Mouse (Mus musculus) olfactory bulb, adult 2 months (tissue): Measurements from ENCODE around the gene Atg9b. TPM values are rescaled to one million over a fixed set of nuclear protein-coding genes. Genes with fewer than 3 reads are reported as not detected.
A peak's percentile ranks its signal among the peaks of the same experiment; 100 is the strongest.

Source experiments
- H3K27ac ChIP-seq: fragments of 200-500 bp; 2 replicates; pipeline ENCODE4 v1.5.1; 2012; ENCODE audit warnings: low read depth, low read length; ENCODE audit not compliant: insufficient read depth
- H3K4me1 ChIP-seq: fragments of 200-500 bp; 2 replicates; pipeline ENCODE4 v1.6.1; 2012; ENCODE audit warnings: low read length; ENCODE audit not compliant: control insufficient read depth, insufficient read depth
- H3K4me3 ChIP-seq: fragments of 200-500 bp; 2 replicates; pipeline ENCODE4 v1.5.1; 2012; ENCODE audit warnings: mild to moderate bottlenecking, low read depth, low read length, moderate library complexity; ENCODE audit not compliant: insufficient read depth
- CTCF ChIP-seq: fragments of 200-500 bp; IDR thresholded peaks from 2 replicates; pipeline ENCODE4 v1.5.1; 2012; ENCODE audit warnings: low read depth, mild to moderate bottlenecking, low read length, moderate library complexity; ENCODE audit not compliant: insufficient read depth
- POLR2A ChIP-seq: fragments of 200-500 bp; IDR thresholded peaks from 2 replicates; pipeline ENCODE4 v1.6.1; 2012; ENCODE audit warnings: mild to moderate bottlenecking, low read depth, low read length, moderate library complexity; ENCODE audit not compliant: insufficient read depth
- WGBS: fragments of 180-500 bp; shearing (Covaris S2); methylation state at CpG from one replicate; pipeline ENCODE4 v1.1.7; 2018; 5-methylcytosine and 5-hydroxymethylcytosine counted together
- polyA plus RNA-seq: library from polyadenylated mRNA; stranded (reverse); fragments of >200 nt; gene quantifications from 2 replicates; pipeline ENCODE4 v1.2.4, GENCODE M21; 2012; ENCODE audit warnings: low replicate concordance; ENCODE audit not compliant: missing spikeins, insufficient read depth, insufficient read length

Atg9b gene
- polyA plus RNA-seq, 1 experiment, result not detected

- TF ChIP-seq CTCF (no peak), POLR2A (no peak)
- Histone ChIP-seq H3K27ac (no peak overlapping the region), H3K4me1 (peaks cover 30% of the 10 kb centered on the region), H3K4me3 (no peak overlapping the region)
- 85% methylated on average over 10 of the region's 10 CpGs for WGBS
Measured at GRCm38 (mm10) chr5:24385887-24386550, 5.9 kb downstream of the Atg9b start.

GRCm38 (mm10) chr5:24385374-24385773, 6.6 kb downstream of the Atg9b start:
- Histone ChIP-seq H3K4me1 (peaks cover 30% of the 10 kb centered on the region), H3K4me3 (no peak overlapping the region), H3K27ac (no peak overlapping the region)
- TF ChIP-seq POLR2A, result no peak
- TF ChIP-seq CTCF, result no peak
- WGBS, result 96% methylated on average over 5 of the region's 5 CpGs

- TF ChIP-seq POLR2A (no peak), CTCF (no peak)
- WGBS, result 42% methylated on average over 6 of the region's 6 CpGs
- H3K4me3 ChIP-seq, result no peak overlapping the region
- no peak overlapping the region for H3K27ac ChIP-seq
- peaks cover 39% of the 10 kb centered on the region for H3K4me1 ChIP-seq
Measured at GRCm38 (mm10) chr5:24384407-24384806, 7.5 kb downstream of the Atg9b start.

GRCm38 (mm10) chr5:24383026-24383859, 8.7 kb downstream of the Atg9b start:
- peak overlapping the region; percentile 66 for H3K27ac ChIP-seq
- peak; percentile 44; the same call in 1 of the 2 replicates for TF ChIP-seq CTCF
- no peak for TF ChIP-seq POLR2A
- WGBS, result 1% methylated on average over 34 of the region's 34 CpGs
- peak overlapping the region; percentile 53 for H3K4me3 ChIP-seq
- peaks cover 38% of the 10 kb centered on the region for H3K4me1 ChIP-seq

GRCm38 (mm10) chr5:24381988-24382387, 10.0 kb downstream of the Atg9b start:
- TF ChIP-seq CTCF, result no peak
- Histone ChIP-seq H3K4me3 (no peak overlapping the region), H3K27ac (no peak overlapping the region), H3K4me1 (peaks cover 26% of the 10 kb centered on the region)
- WGBS, result 57% methylated on average over 2 of the region's 2 CpGs

DNA sequence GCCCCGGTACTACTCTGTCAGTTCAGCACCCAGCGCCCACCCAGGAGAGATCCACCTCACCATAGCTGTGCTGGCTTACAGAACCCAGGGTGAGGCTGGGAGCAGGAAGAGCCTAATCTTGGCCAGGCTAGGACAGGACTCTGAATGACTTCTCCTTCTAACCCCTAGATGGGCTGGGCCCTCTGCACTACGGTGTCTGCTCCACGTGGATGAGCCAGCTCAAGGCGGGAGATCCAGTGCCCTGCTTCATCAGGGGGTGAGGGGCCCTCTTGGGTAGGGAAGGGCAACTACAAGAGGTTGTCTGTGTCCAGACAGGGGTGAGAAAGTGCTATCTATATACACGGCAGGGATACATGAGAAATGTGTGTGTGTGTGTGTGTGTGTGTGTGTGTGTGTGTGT, 10.5 kb downstream of the Atg9b start:
- no peak for TF ChIP-seq CTCF
- no peak for TF ChIP-seq POLR2A
- Histone ChIP-seq H3K4me1 (peaks cover 24% of the 10 kb centered on the region), H3K27ac (no peak overlapping the region), H3K4me3 (no peak overlapping the region)
- WGBS, result 86% methylated on average over 6 of the region's 6 CpGs

- WGBS, result 83% methylated on average over 4 of the region's 4 CpGs
- Histone ChIP-seq H3K4me1 (peaks cover 24% of the 10 kb centered on the region), H3K4me3 (no peak overlapping the region), H3K27ac (no peak overlapping the region)
- no peak for TF ChIP-seq CTCF
- TF ChIP-seq POLR2A, result no peak
Measured at GRCm38 (mm10) chr5:24380499-24380898, 11.4 kb downstream of the Atg9b start.

DNA sequence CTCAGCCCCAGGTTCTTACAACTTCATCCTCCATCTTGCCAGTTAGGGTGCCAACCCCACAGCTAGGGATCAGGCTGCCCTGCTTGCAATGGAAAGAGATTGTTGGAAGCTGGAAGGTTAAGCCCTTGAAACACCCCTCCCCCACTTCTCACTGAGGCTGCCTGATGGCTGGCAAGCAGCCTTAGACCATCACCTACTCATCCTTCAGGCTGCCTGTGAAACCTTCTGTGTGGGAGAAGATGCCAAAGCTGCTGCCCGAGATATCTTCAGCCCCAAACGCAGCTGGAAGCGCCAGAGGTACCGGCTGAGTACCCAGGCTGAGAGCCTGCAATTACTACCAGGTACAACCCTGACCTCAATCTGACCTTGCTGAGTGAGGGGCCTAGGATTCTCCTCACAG, 12.4 kb downstream of the Atg9b start:
- WGBS, result 46% methylated on average over 4 of the region's 4 CpGs
- TF ChIP-seq POLR2A (no peak), CTCF (no peak)
- Histone ChIP-seq H3K4me3 (no peak overlapping the region), H3K27ac (no peak overlapping the region), H3K4me1 (peaks cover 22% of the 10 kb centered on the region)

- Histone ChIP-seq H3K4me3 (no peak overlapping the region), H3K27ac (no peak overlapping the region), H3K4me1 (peaks cover 19% of the 10 kb centered on the region)
- TF ChIP-seq POLR2A (no peak), CTCF (no peak)
- WGBS, result 84% methylated on average over 2 of the region's 2 CpGs
Measured at GRCm38 (mm10) chr5:24378700-24379099, 13.2 kb downstream of the Atg9b start.
